Mouse (Mus musculus): ENCODE measurements at regions not wholly inside any gene's neighbourhood (a gene's known extent, or its start where the extent isn't known, plus 50 kb on each side); places are given as distances from the start of the nearest gene placed in this dataset.

DNA sequence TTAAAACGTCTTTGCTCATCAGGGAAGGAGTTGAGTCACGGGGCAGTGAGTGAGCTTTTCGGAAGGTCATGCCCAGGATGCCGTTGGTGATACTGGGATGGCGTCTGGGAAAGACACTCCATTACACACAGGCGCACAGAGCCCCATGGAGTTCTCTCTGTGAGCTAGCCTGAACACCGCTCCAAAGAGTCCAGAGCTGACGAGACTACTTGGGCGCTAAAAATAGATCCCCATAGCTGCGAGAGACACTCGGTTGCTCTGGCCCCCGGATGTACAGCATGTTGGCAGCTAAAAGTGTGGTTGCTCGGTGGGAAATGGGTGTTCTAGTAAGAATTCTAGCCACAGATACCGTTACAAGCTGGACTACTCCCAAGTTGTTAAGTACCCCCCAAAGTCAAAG lies 306.5 kb upstream of the Pabpc6 start:
- TF ChIP-seq GATA4 (IDR thresholded peaks at IDR 0.05; ENCODE audit: insufficient replicate concordance, low read length), result no peak

GRCm38 (mm10) chr17:9975153-9975552 lies 305.6 kb upstream of the Pabpc6 start:
- no peak for TF ChIP-seq GATA4 (IDR thresholded peaks at IDR 0.05; ENCODE audit: insufficient replicate concordance, low read length)

- TF ChIP-seq GATA4 (IDR thresholded peaks at IDR 0.05; ENCODE audit: insufficient replicate concordance, low read length), result no peak
Measured at GRCm38 (mm10) chr17:9967988-9968387, 298.5 kb upstream of the Pabpc6 start.

DNA sequence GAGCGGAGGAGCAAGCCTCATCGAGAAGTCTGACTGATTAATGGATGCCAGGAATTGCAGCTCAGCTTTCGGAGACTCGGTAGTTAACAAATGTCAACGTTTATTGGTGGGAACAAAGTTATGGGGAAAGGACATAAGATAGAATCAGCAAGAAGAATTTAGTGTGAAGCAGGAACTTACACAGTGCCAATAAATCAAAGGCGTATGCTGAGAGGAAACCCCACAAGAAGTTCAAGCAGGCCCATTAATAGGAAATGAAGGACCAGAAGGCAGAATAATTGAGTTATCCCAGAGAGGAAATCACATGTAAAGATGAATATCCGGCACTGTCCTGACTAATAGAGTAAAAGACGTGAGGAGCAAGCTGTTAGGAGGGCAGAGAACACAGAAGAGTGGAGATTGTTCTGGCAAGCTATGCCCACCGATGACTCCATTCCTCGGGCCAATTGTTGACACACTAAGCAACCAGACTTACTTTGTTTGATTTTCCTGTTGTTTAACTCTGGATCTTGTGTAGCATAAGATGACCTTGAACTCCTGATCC lies 293.4 kb upstream of the Pabpc6 start:
- TF ChIP-seq GATA4 (IDR thresholded peaks at IDR 0.05; ENCODE audit: insufficient replicate concordance, low read length), result no peak

GRCm38 (mm10) chr17:9948985-9949667 lies 279.6 kb upstream of the Pabpc6 start:
- peak; percentile 22; the same call in 1 of the 2 replicates for TF ChIP-seq GATA4 (IDR thresholded peaks at IDR 0.05; ENCODE audit: insufficient replicate concordance, low read length)

DNA sequence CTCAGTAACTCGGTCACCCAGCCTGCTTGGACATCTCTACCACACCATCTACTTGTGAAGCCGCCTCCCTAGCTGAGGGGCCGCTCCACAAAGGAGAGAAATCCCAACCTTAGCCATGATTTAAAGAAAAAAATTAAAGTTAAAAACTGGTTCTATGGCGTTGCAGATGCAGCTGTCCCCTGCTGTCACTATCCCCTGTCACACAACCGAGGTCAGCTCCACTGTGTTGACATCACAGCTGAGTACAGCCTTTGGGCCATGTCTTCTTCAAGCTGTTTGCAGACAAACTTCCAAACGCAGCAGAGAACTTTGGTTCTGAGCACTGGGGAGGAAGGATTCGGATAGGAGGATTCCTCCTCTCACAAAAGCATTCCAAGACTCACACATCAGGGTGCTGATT lies 278.1 kb upstream of the Pabpc6 start:
- TF ChIP-seq GATA4 (IDR thresholded peaks at IDR 0.05; ENCODE audit: insufficient replicate concordance, low read length), result no peak

DNA sequence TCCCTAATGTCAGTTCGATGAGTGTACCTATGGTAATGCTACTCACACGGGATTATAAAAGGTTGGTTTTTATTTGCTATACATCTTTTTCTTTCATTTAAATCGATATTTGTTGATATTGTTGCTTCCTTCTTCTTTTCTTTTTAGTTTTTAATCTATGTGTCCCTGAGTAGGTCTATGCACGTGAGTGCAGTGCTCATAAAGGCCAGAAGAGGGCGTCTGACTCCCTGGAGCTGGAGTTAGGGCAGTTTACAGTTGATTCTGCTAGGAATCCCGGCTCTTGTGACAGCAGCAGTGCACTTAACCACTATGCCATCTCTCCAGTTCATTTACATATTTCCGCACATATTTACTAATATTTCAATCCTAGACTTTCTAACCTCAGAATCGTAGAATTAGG lies 275.0 kb upstream of the Pabpc6 start:
- TF ChIP-seq GATA4 (IDR thresholded peaks at IDR 0.05; ENCODE audit: insufficient replicate concordance, low read length), result no peak

GRCm38 (mm10) chr17:9942171-9942570 lies 272.7 kb upstream of the Pabpc6 start:
- TF ChIP-seq GATA4 (IDR thresholded peaks at IDR 0.05; ENCODE audit: insufficient replicate concordance, low read length), result no peak

- TF ChIP-seq GATA4 (IDR thresholded peaks at IDR 0.05; ENCODE audit: insufficient replicate concordance, low read length), result no peak
Measured at GRCm38 (mm10) chr17:9939576-9939975, 270.1 kb upstream of the Pabpc6 start.

DNA sequence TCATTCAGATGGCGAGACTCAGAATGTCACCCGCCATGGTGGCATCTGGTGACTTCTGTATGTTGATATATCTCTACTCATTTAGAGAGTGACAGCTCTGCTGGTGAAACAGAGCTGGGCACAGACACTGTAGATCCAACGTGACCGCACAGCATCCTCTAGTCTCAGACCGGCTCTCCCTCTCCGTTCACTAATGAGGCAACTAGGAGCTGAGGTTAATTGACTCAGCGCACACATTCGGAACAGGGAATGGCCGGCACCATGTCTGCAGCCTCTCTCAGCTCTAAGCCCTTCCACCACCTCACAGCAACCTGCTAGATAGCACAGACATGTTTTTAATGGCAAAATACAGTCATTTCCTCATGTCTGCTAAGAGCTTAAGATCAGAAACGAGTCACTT lies 268.9 kb upstream of the Pabpc6 start:
- TF ChIP-seq GATA4 (IDR thresholded peaks at IDR 0.05; ENCODE audit: insufficient replicate concordance, low read length), result no peak

DNA sequence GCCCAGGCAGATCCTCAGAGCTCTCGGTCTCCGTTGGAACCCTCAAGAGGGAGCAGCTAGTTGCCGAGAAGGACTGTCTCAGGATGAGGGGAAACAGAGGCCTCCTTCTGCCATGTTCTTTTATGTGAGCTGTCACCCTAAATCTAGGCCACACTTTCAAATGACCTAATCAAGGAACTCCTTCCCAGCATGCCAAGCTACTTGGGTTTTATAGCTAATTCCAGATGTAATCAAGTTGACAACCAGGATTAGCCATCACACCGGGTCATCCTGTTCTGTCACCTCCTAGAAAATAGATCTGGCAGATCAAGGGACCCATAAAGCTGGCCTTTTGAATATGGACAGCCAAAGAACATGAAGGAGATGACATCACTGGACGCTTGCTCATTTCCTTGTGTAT lies 267.7 kb upstream of the Pabpc6 start:
- TF ChIP-seq GATA4 (IDR thresholded peaks at IDR 0.05; ENCODE audit: insufficient replicate concordance, low read length), result no peak

DNA sequence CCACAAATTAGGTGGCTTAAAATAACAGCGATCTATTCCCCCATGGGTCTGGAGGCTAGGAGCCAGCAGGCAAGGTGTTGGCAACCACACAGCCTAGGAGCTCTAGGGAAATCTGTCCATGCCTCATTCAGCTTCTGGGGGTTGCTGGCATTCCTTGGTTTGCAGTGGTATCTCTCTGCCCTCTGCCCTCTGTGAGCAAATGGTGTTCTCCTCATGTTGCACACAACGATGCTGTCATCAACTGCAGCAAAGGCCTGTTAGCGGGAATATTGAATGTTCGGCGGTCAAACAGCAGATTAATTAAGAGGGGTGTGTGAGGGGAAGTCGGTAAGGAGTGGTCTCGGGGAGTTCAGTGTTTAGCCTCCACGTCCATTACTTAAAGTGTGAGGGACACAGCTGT lies 262.7 kb upstream of the Pabpc6 start:
- no peak for TF ChIP-seq GATA4 (IDR thresholded peaks at IDR 0.05; ENCODE audit: insufficient replicate concordance, low read length)

GRCm38 (mm10) chr17:9931526-9931925 lies 262.0 kb upstream of the Pabpc6 start:
- TF ChIP-seq GATA4 (IDR thresholded peaks at IDR 0.05; ENCODE audit: insufficient replicate concordance, low read length), result no peak

GRCm38 (mm10) chr17:9929448-9930088 lies 260.1 kb upstream of the Pabpc6 start:
- no peak for TF ChIP-seq GATA4 (IDR thresholded peaks at IDR 0.05; ENCODE audit: insufficient replicate concordance, low read length)

GRCm38 (mm10) chr17:9927724-9928123 lies 258.2 kb upstream of the Pabpc6 start:
- TF ChIP-seq GATA4 (IDR thresholded peaks at IDR 0.05; ENCODE audit: insufficient replicate concordance, low read length), result no peak

DNA sequence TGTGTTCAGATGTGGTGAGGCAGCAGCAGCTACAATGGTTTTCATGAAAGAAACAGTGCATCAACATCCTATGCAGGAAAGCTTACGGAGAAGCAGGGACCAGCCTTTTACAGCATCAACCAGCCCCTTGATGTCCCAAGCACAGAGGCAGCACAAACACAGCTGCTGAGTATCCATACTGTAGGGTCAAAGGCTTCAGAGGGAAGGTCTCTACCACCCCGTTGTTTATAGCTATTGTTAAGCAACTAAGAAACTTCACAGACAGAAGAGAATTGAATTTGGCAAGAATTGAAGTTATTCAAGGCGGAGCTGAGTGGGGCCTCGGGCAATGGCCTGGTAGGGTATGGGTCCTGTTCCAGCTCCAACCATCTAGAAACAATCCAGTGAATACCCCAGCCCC lies 256.8 kb upstream of the Pabpc6 start:
- no peak for TF ChIP-seq GATA4 (IDR thresholded peaks at IDR 0.05; ENCODE audit: insufficient replicate concordance, low read length)

DNA sequence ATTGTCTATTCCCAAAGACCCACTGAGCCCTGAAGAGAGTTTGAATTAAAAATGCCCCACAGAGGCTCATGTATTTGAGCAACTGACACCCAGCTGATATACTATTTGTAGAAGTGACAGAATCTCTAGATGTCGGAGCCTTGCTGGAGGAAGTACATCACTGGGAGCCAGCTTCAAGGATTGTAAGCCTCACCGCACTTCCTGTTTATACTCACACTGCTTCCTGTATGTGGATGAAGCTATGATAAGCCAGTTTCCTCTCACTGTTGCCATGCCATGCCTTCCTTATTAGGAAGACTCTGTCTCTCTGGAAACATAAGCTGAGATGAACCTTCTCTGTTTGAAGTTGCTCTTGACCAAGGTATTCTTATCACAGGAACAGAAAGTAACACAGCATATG lies 251.8 kb upstream of the Pabpc6 start:
- 0 out of 2 replicates have a peak, but pooled peaks have one; percentile 27 for TF ChIP-seq GATA4 (IDR thresholded peaks at IDR 0.05; ENCODE audit: insufficient replicate concordance, low read length)

Data from liver, adult (tissue).